Mouse (Mus musculus) B cell, adult 67 days (primary cell): ENCODE measurements around the gene Hist1h4n. TPM values are rescaled to one million over a fixed set of nuclear protein-coding genes. Genes with fewer than 3 reads are reported as not detected.

Experiments
- total RNA-seq, 2 experiments: library from RNA; stranded (reverse); gene quantifications; 4 replicates each; pipeline ENCODE4 v1.2.4; 2023

Gene Hist1h4n
- total RNA-seq: 100 to 1,000 TPM in 1 of 2 experiments, 10 to 100 TPM in 1; 62.8 to 128 TPM

GRCm38 (mm10) chr13:21831418-21832394 lies at the start of gene Hist1h4n:
Gene Hist1h4n (minus strand): TSS chr13:21832196.

GRCm38 (mm10) chr13:21833461-21833860 lies 1.5 kb upstream of the Hist1h4n start, which contains the start of the genes Hist1h2ap and Hist1h2br:
Gene Hist1h2ap (minus strand): TSS chr13:21833507.
Gene Hist1h2br (plus strand): TSS chr13:21833743.

GRCm38 (mm10) chr13:21811539-21811938 lies 20.5 kb downstream of the Hist1h4n start, which contains the start of gene Hist1h4m:
Gene Hist1h4m (plus strand): TSS chr13:21811746.

GRCm38 (mm10) chr13:21810073-21810472 lies 21.9 kb downstream of the Hist1h4n start, which contains the start of the genes Hist1h2bq and Hist1h2ao:
Gene Hist1h2bq (minus strand): TSS chr13:21810197.
Gene Hist1h2ao (plus strand): TSS chr13:21810465.

GRCm38 (mm10) chr13:21786899-21787629 lies 44.9 kb downstream of the Hist1h4n start, which contains the start of the genes Hist1h2an and Hist1h2bp:
Gene Hist1h2an (minus strand): TSS chr13:21787218.
Gene Hist1h2bp (plus strand): TSS chr13:21787461.

GRCm38 (mm10) chr13:21783255-21783617 lies 48.8 kb downstream of the Hist1h4n start, which contains the start of gene Hist1h3i:
Gene Hist1h3i (minus strand): TSS chr13:21783370.

Other genes with a start within 250 kb of the Hist1h4n start
- not detected for gene Olfr1362, start 218.2 kb downstream of the Hist1h4n start, total RNA-seq
- gene Olfr11, start 189.7 kb downstream of the Hist1h4n start, total RNA-seq: not detected
- not detected for gene Olfr1361, start 168.8 kb downstream of the Hist1h4n start, total RNA-seq
- not detected for gene Olfr1360, start 154.8 kb downstream of the Hist1h4n start, total RNA-seq
- not detected for gene Olfr1359, start 134.1 kb downstream of the Hist1h4n start, total RNA-seq
- 100 to 1,000 TPM; 101 to 113 TPM for gene Hist1h2bl, start 116.1 kb downstream of the Hist1h4n start, total RNA-seq
- 100 to 1,000 TPM; 114 to 126 TPM for gene Hist1h2ai, start 115.8 kb downstream of the Hist1h4n start, total RNA-seq
- 100 to 1,000 TPM; 156 to 168 TPM for gene Hist1h3h, start 114.5 kb downstream of the Hist1h4n start, total RNA-seq
- 10 to 100 TPM in 1 of 2 experiments, 1 to 10 TPM in 1; 7.6 to 10.7 TPM for gene Hist1h2bm, start 110.2 kb downstream of the Hist1h4n start, total RNA-seq
- gene Hist1h4j, start 97.1 kb downstream of the Hist1h4n start, total RNA-seq: 10 to 100 TPM; 18.4 to 18.5 TPM
- 100 to 1,000 TPM; 328 to 393 TPM for gene Hist1h4k, start 81.7 kb downstream of the Hist1h4n start, total RNA-seq
- gene Hist1h2ak, start 78.4 kb downstream of the Hist1h4n start, total RNA-seq: 10 to 100 TPM; 44.3 to 63.1 TPM
- gene Hist1h2bn, start 78.1 kb downstream of the Hist1h4n start, total RNA-seq: 100 to 1,000 TPM; 110 to 111 TPM
- 10 to 100 TPM; 75.2 to 83.5 TPM for gene Hist1h1b, start 51.6 kb downstream of the Hist1h4n start, total RNA-seq
- 100 to 1,000 TPM; 223 to 298 TPM for gene Hist1h3i, start 48.8 kb downstream of the Hist1h4n start, total RNA-seq
- gene Hist1h2an, start 45.0 kb downstream of the Hist1h4n start, total RNA-seq: 10 to 100 TPM; 41.7 to 54.0 TPM
- 10 to 100 TPM; 52.4 to 61.6 TPM for gene Hist1h2bp, start 44.7 kb downstream of the Hist1h4n start, total RNA-seq
- 100 to 1,000 TPM; 251 to 269 TPM for gene Hist1h2bq, start 22.0 kb downstream of the Hist1h4n start, total RNA-seq
- 100 to 1,000 TPM; 319 to 332 TPM for gene Hist1h2ao, start 21.7 kb downstream of the Hist1h4n start, total RNA-seq
- gene Hist1h4m, start 20.4 kb downstream of the Hist1h4n start, total RNA-seq: 100 to 1,000 TPM; 475 to 486 TPM
- gene Hist1h2ap, start 1.3 kb upstream of the Hist1h4n start, total RNA-seq: 10 to 100 TPM; 73.3 to 83.2 TPM
- 100 to 1,000 TPM; 244 to 262 TPM for gene Hist1h2br, start 1.5 kb upstream of the Hist1h4n start, total RNA-seq
- 1 to 10 TPM; 1.5 to 2.3 TPM for gene Zfp184, start 112.9 kb upstream of the Hist1h4n start, total RNA-seq
- not detected for gene Pom121l2, start 149.0 kb upstream of the Hist1h4n start, total RNA-seq
- under 1 TPM in 1 of 2 experiments, not detected in 1; 0.70 TPM for gene Prss16, start 177.5 kb upstream of the Hist1h4n start, total RNA-seq
- 10 to 100 TPM; 49.1 to 92.2 TPM for gene Hist1h2ah, start 203.4 kb upstream of the Hist1h4n start, total RNA-seq
- 10 to 100 TPM; 50.9 to 62.1 TPM for gene Hist1h2bk, start 203.7 kb upstream of the Hist1h4n start, total RNA-seq
- 100 to 1,000 TPM; 118 to 131 TPM for gene Hist1h4i, start 209.2 kb upstream of the Hist1h4n start, total RNA-seq
- 10 to 100 TPM; 70.3 to 95.1 TPM for gene Hist1h2ag, start 210.7 kb upstream of the Hist1h4n start, total RNA-seq
- 100 to 1,000 TPM in 1 of 2 experiments, 10 to 100 TPM in 1; 96.7 to 143 TPM for gene Hist1h2bj, start 211.0 kb upstream of the Hist1h4n start, total RNA-seq